ENCODE assay signal across 8 mouse cellular contexts in genomic region chr4:24019178-24020104, GRCm38 (mm10).
A peak's percentile ranks its signal among the peaks of the same experiment; 100 is the strongest.
DNase-seq lines count a peak whose midpoint lies in the region; ATAC-seq lines count a peak whose summit lies in the region.

No protein-coding gene starts in this region.

- H3K4me1 ChIP-seq in limb, embryonic 10.5 days: 0 out of 2 replicates have a peak, but pooled peaks cover 3% of the 10 kb centered on the region
- H3K4me1 ChIP-seq in stomach, embryonic 16.5 days (ENCODE audit: control insufficient read depth, insufficient read depth, low read length): no peaks in the 10 kb centered on the region

- no peak overlapping the region for H3K4me3 ChIP-seq in limb, embryonic 10.5 days
- no peak overlapping the region for H3K4me3 ChIP-seq in stomach, embryonic 16.5 days (replicated peaks; ENCODE audit: low read length)

- no peaks in the 10 kb centered on the region for H3K9me3 ChIP-seq in limb, embryonic 10.5 days (replicated peaks)
- no peaks in the 10 kb centered on the region for H3K9me3 ChIP-seq in stomach, embryonic 16.5 days (replicated peaks; ENCODE audit: control insufficient read depth, low read length)

- 0 out of 2 replicates have a peak, but pooled peaks have one; percentile 37 for ATAC-seq in stomach, embryonic 16.5 days (ENCODE audit: insufficient read depth, low FRiP score)
- ATAC-seq in activated CD4-positive, CD25-positive, alpha-beta regulatory T cell, adult 4 months: no peak

- no peak overlapping the region for H3K9ac ChIP-seq in stomach, embryonic 16.5 days (ENCODE audit: low read length)

- 69% methylated on average over 11 of the region's 11 CpGs for WGBS in limb, embryonic 10.5 days
- 55% methylated on average over 11 of the region's 11 CpGs for WGBS in stomach, embryonic 16.5 days

- no peaks in the 10 kb centered on the region for H3K27me3 ChIP-seq in limb, embryonic 10.5 days (ENCODE audit: low read depth, poor library complexity, severe bottlenecking)
- no peaks in the 10 kb centered on the region for H3K27me3 ChIP-seq in stomach, embryonic 16.5 days (ENCODE audit: control insufficient read depth, insufficient read depth, low read length)

- peak; percentile 2 to 9 for DNase-seq in cerebellum, adult 18-20 months
- no peak for DNase-seq in cerebellum, adult 9-11 months
- DNase-seq in ovary, postnatal 10 days (ENCODE audit: low spot score): peak; percentile 11
- no peak for DNase-seq in ovary, adult 18-20 months (ENCODE audit: low spot score)
- peak; percentile 12 to 19 for DNase-seq in frontal cortex, postnatal 25 days (ENCODE audit: low spot score in 2 of 2)
- DNase-seq in limb, embryonic 10.5 days (ENCODE audit: low spot score): peak; percentile 32

- no peaks in the 10 kb centered on the region for H3K36me3 ChIP-seq in limb, embryonic 10.5 days
- no peaks in the 10 kb centered on the region for H3K36me3 ChIP-seq in stomach, embryonic 16.5 days (ENCODE audit: control insufficient read depth, insufficient read depth, low read length)

- no peak overlapping the region for H3K4me2 ChIP-seq in stomach, embryonic 16.5 days (ENCODE audit: low read depth, low read length)

- H3K27ac ChIP-seq in limb, embryonic 10.5 days: no peak overlapping the region
- no peak overlapping the region for H3K27ac ChIP-seq in stomach, embryonic 16.5 days (ENCODE audit: low read length)

Comparison
In these comparisons a context has a peak if more than half of its experiments do, and no peak if none do; other contexts are left out.
1. DNase-seq: peak in cerebellum, adult 18-20 months (2 of 2), ovary, postnatal 10 days (single experiment), frontal cortex, postnatal 25 days (2 of 2) and limb, embryonic 10.5 days (single experiment); none in cerebellum, adult 9-11 months (single experiment) and ovary, adult 18-20 months (single experiment).